Mouse (Mus musculus) urinary bladder, adult 2 months (tissue): ENCODE measurements around the gene Clec4a2. TPM values are rescaled to one million over a fixed set of nuclear protein-coding genes. Genes with fewer than 3 reads are reported as not detected.
"Not testable (repeated sequence)": the region's sequence is repeated elsewhere in the genome, so short reads cannot be mapped to it uniquely, and the experiment has no call there.

ENCODE experiments used
- DNase-seq: peaks from one replicate; pipeline ENCODE4 v3.0.0; 2022; ENCODE audit warnings: low spot score
- polyA plus RNA-seq: library from polyadenylated mRNA; depleted of rRNA; stranded (reverse); fragments of >200 nt; gene quantifications from 2 replicates; pipeline ENCODE4 v1.2.3, GENCODE M21; 2012; rRNA removed

The Clec4a2 gene
- polyA plus RNA-seq: 9.3 TPM in 2 replicates

GRCm38 (mm10) chr6:123106128-123106527 is at the start of gene Clec4a2:
Clec4a2 (plus strand) TSS chr6:123106428.
- not testable (repeated sequence) for DNase-seq

- no peak for DNase-seq
Observed at GRCm38 (mm10) chr6:123095125-123095843, 10.9 kb upstream of the Clec4a2 start.

- DNase-seq: no peak
Observed at GRCm38 (mm10) chr6:123123195-123123594, 17.0 kb downstream of the Clec4a2 start.

- no peak for DNase-seq
Observed at GRCm38 (mm10) chr6:123127173-123127572, 20.9 kb downstream of the Clec4a2 start.

GRCm38 (mm10) chr6:123137766-123138526 is 31.7 kb downstream of the Clec4a2 start:
- not testable (repeated sequence) for DNase-seq

- DNase-seq: no peak
Observed at GRCm38 (mm10) chr6:123170106-123170505, 63.9 kb downstream of the Clec4a2 start.

GRCm38 (mm10) chr6:123171040-123171439 is 64.8 kb downstream of the Clec4a2 start:
- no peak for DNase-seq

- no peak for DNase-seq
Observed at GRCm38 (mm10) chr6:123172593-123172992, 66.4 kb downstream of the Clec4a2 start, which contains the start of gene Clec4b2. Clec4b2 (plus strand) TSS chr6:123172893.

- DNase-seq: no peak
Observed at GRCm38 (mm10) chr6:123175549-123175948, 69.3 kb downstream of the Clec4a2 start.

- not testable (repeated sequence) for DNase-seq
Observed at GRCm38 (mm10) chr6:123184862-123185261, 78.6 kb downstream of the Clec4a2 start.

Other genes with a start within 250 kb of the Clec4a2 start
- 25.5 and 33.1 TPM in 2 replicates for gene Necap1, start 232.0 kb upstream of the Clec4a2 start, polyA plus RNA-seq
- 11.0 and 11.4 TPM in 2 replicates for gene Clec4a1, start 184.6 kb upstream of the Clec4a2 start, polyA plus RNA-seq
- 5.0 and 5.4 TPM in 2 replicates for gene Clec4a3, start 153.9 kb upstream of the Clec4a2 start, polyA plus RNA-seq
- 0.10 TPM in 1 of 2 replicates, not detected in the other for gene Clec4a4, start 116.1 kb upstream of the Clec4a2 start, polyA plus RNA-seq
- 3.4 and 3.8 TPM in 2 replicates for gene Clec4b1, start 56.5 kb upstream of the Clec4a2 start, polyA plus RNA-seq
- gene Clec4b2, start 66.5 kb downstream of the Clec4a2 start, polyA plus RNA-seq: not detected in 2 replicates
- gene Clec4n, start 123.4 kb downstream of the Clec4a2 start, polyA plus RNA-seq: 3.9 and 5.2 TPM in 2 replicates
- 0.32 and 0.45 TPM in 2 replicates for gene Clec4d, start 155.7 kb downstream of the Clec4a2 start, polyA plus RNA-seq
- gene Clec4e, start 183.4 kb downstream of the Clec4a2 start, polyA plus RNA-seq: 0.07 and 0.18 TPM in 2 replicates
- gene Vmn2r19, start 201.9 kb downstream of the Clec4a2 start, polyA plus RNA-seq: not detected in 2 replicates